ENCODE assay signal across 27 mouse cellular contexts in the genomic region with DNA sequence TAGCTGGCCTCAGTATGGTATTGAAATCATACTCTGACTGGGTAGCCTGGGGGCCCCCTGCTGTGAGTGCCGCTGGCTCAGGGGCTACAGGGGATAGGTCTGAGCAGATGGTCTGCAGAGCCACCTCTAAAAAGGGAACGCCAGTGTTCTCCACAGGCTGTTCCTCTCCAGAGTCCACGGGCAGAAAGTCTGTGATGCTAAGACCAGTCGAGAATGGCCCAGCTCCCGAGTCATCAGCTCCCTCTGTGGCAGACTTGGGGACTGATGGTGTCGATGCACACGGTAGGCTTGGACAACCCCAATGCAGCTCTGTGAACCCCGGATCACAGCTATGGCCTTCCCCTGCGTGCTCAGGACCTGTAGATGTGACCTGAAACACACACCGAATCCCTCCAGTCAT. TPM values are rescaled to one million over a fixed set of nuclear protein-coding genes. Genes with fewer than 3 reads are reported as not detected.
DNase-seq lines count a peak whose midpoint lies in the region; ATAC-seq and TF ChIP-seq lines count a peak whose summit lies in the region.
"Had no signal": no experiment of that assay in that cellular context is flagged by ENCODE, and none has a peak within 500 bp of the region (broad histone marks: within the 10 kb centered on the region; RNA-seq: fewer than 3 reads in every experiment).

No protein-coding gene starts in this region.

- peaks cover 71% of the 10 kb centered on the region for H3K36me3 ChIP-seq in hindbrain, postnatal 0 days (ENCODE audit: insufficient read depth, low read length)
- H3K36me3 ChIP-seq in hindbrain, embryonic 13.5 days: peaks cover 100% of the 10 kb centered on the region

- no peak for TF ChIP-seq CTCF in hindbrain, postnatal 0 days (IDR thresholded peaks at IDR 0.05; ENCODE audit: low read depth)

- H3K4me3 ChIP-seq in hindbrain, postnatal 0 days (ENCODE audit: low read length): no peak overlapping the region
- no peak overlapping the region for H3K4me3 ChIP-seq in hindbrain, embryonic 13.5 days
- H3K4me3 ChIP-seq: erythroblast, embryonic 14.5 days; midbrain, embryonic 10.5 days; midbrain, embryonic 15.5 days; neural tube, embryonic 15.5 days had no signal

- DNase-seq in hindbrain, postnatal 0 days (ENCODE audit: low spot score): no peak
- peak; percentile 71 for DNase-seq in cerebellum, adult 11 months
- peak; percentile 74 for DNase-seq in cerebellum, adult 8-10 months
- DNase-seq in cerebellum, postnatal 25 days: peak; percentile 80 to 83
- DNase-seq in gastrocnemius, postnatal 25 days: no peak
- DNase-seq in ovary, adult 18-20 months (ENCODE audit: low spot score): no peak
- DNase-seq: adrenal gland, postnatal 14 days; forebrain, postnatal 0 days; gastrocnemius, postnatal 36 days; heart, adult 18-20 months; heart, postnatal 36 days; kidney, adult 11 months; kidney, postnatal 14 days; liver; lung, embryonic 14.5 days; lung, postnatal 14 days had no signal

- H3K9ac ChIP-seq in hindbrain, postnatal 0 days (replicated peaks; ENCODE audit: low read length): no peak overlapping the region
- no peak overlapping the region for H3K9ac ChIP-seq in hindbrain, embryonic 13.5 days
- H3K9ac ChIP-seq: forebrain, postnatal 0 days; hindbrain, embryonic 14.5 days; liver, embryonic 14.5 days; lung, embryonic 14.5 days; midbrain, embryonic 15.5 days; neural tube, embryonic 15.5 days had no signal

- no peak overlapping the region for H3K27ac ChIP-seq in hindbrain, postnatal 0 days
- no peak overlapping the region for H3K27ac ChIP-seq in hindbrain, embryonic 13.5 days
- H3K27ac ChIP-seq: hindbrain, embryonic 14.5 days; liver, embryonic 14.5 days; midbrain, embryonic 10.5 days; midbrain, embryonic 15.5 days; neural tube, embryonic 15.5 days had no signal

- no peaks in the 10 kb centered on the region for H3K4me1 ChIP-seq in hindbrain, postnatal 0 days (ENCODE audit: insufficient read depth, low read length)
- no peaks in the 10 kb centered on the region for H3K4me1 ChIP-seq in hindbrain, embryonic 13.5 days (replicated peaks)
- H3K4me1 ChIP-seq: midbrain, embryonic 15.5 days; neural tube, embryonic 15.5 days had no signal

- H3K9me3 ChIP-seq in hindbrain, postnatal 0 days (ENCODE audit: low read length): no peaks in the 10 kb centered on the region
- no peaks in the 10 kb centered on the region for H3K9me3 ChIP-seq in hindbrain, embryonic 13.5 days
- H3K9me3 ChIP-seq: midbrain, embryonic 10.5 days; midbrain, embryonic 15.5 days; neural tube, embryonic 15.5 days had no signal

- no peak overlapping the region for H3K4me2 ChIP-seq in hindbrain, postnatal 0 days (ENCODE audit: low read depth, low read length)
- H3K4me2 ChIP-seq in hindbrain, embryonic 13.5 days: no peak overlapping the region
- H3K4me2 ChIP-seq: heart, embryonic 11.5 days; hindbrain, embryonic 14.5 days; lung, embryonic 14.5 days; midbrain, embryonic 15.5 days; neural tube, embryonic 15.5 days had no signal

- H3K27me3 ChIP-seq in hindbrain, postnatal 0 days (ENCODE audit: insufficient read depth, low read length): no peaks in the 10 kb centered on the region
- H3K27me3 ChIP-seq in hindbrain, embryonic 13.5 days: no peaks in the 10 kb centered on the region
- H3K27me3 ChIP-seq: midbrain, embryonic 15.5 days; neural tube, embryonic 15.5 days; Patski had no signal

- 81% methylated on average over 10 of the region's 10 CpGs for WGBS in hindbrain, postnatal 0 days
- WGBS in hindbrain, embryonic 13.5 days: 89% methylated on average over 10 of the region's 10 CpGs

- ATAC-seq in hindbrain, postnatal 0 days: 0 out of 2 replicates have a peak, but pooled peaks have one; percentile 15
- no peak for ATAC-seq in hindbrain, embryonic 13.5 days (ENCODE audit: low FRiP score)
- ATAC-seq: forebrain, postnatal 0 days; inflammation-experienced regulatory T-cells, adult 6 months; midbrain, embryonic 15.5 days; Patski had no signal

RNA-seq across cellular contexts. Expression of a gene that starts 15.0 kb away (rescaled TPM):
- total RNA-seq in hindbrain, postnatal 0 days (2014; rRNA removed): 50.1 and 54.7 TPM in 2 replicates
- polyA plus RNA-seq in hindbrain, postnatal 0 days (2015; fragmentation: Nextera tagmentation; extraction: Ambion mirVana): 20.4 and 21.9 TPM in 2 replicates
- 19.9 and 20.7 TPM in 2 replicates for polyA plus RNA-seq in hindbrain, embryonic 13.5 days (2015; fragmentation: Nextera tagmentation; extraction: Ambion mirVana)
- total RNA-seq in gastrocnemius, postnatal 25 days (2021): 10 to 100 TPM; 12.2 to 12.7 TPM

RNA-seq across cellular contexts. Expression of a gene that starts 19.0 kb away (rescaled TPM):
- total RNA-seq in hindbrain, postnatal 0 days (2014; rRNA removed): 50.0 and 54.7 TPM in 2 replicates
- 10.6 and 11.5 TPM in 2 replicates for polyA plus RNA-seq in hindbrain, postnatal 0 days (2015; fragmentation: Nextera tagmentation; extraction: Ambion mirVana)
- 17.5 and 18.9 TPM in 2 replicates for polyA plus RNA-seq in hindbrain, embryonic 13.5 days (2015; fragmentation: Nextera tagmentation; extraction: Ambion mirVana)
- total RNA-seq in gastrocnemius, postnatal 25 days (2021): 1 to 10 TPM; 6.5 to 8.4 TPM

RNA-seq across cellular contexts. Expression of a gene that starts 24.6 kb away (rescaled TPM):
- total RNA-seq in hindbrain, postnatal 0 days (2014; rRNA removed): 23.5 and 27.1 TPM in 2 replicates
- 19.0 and 19.8 TPM in 2 replicates for polyA plus RNA-seq in hindbrain, postnatal 0 days (2015; fragmentation: Nextera tagmentation; extraction: Ambion mirVana)
- 24.3 and 24.5 TPM in 2 replicates for polyA plus RNA-seq in hindbrain, embryonic 13.5 days (2015; fragmentation: Nextera tagmentation; extraction: Ambion mirVana)
- total RNA-seq in gastrocnemius, postnatal 25 days (2021): 1 to 10 TPM; 5.3 to 6.5 TPM

RNA-seq across cellular contexts. Expression of a gene that starts 29.0 kb away (rescaled TPM):
- total RNA-seq in hindbrain, postnatal 0 days (2014; rRNA removed): 39.1 and 47.8 TPM in 2 replicates
- 26.1 and 26.2 TPM in 2 replicates for polyA plus RNA-seq in hindbrain, postnatal 0 days (2015; fragmentation: Nextera tagmentation; extraction: Ambion mirVana)
- 38.8 and 39.5 TPM in 2 replicates for polyA plus RNA-seq in hindbrain, embryonic 13.5 days (2015; fragmentation: Nextera tagmentation; extraction: Ambion mirVana)
- total RNA-seq in gastrocnemius, postnatal 25 days (2021): 10 to 100 TPM; 22.7 to 26.2 TPM

RNA-seq across cellular contexts. Expression of a gene that starts 36.6 kb away (rescaled TPM):
- total RNA-seq in hindbrain, postnatal 0 days (2014; rRNA removed): 3.3 and 4.8 TPM in 2 replicates
- 2.6 and 5.1 TPM in 2 replicates for polyA plus RNA-seq in hindbrain, postnatal 0 days (2015; fragmentation: Nextera tagmentation; extraction: Ambion mirVana)
- polyA plus RNA-seq in hindbrain, embryonic 13.5 days (2015; fragmentation: Nextera tagmentation; extraction: Ambion mirVana): 5.9 and 7.1 TPM in 2 replicates
- 100 to 1,000 TPM; 140 to 157 TPM for total RNA-seq in gastrocnemius, postnatal 25 days (2021)
- total RNA-seq: MEL had no signal

Comparison
In these comparisons a context has a peak if more than half of its experiments do, and no peak if none do; other contexts are left out.
1. DNase-seq: peak in cerebellum, adult 11 months (single experiment), cerebellum, adult 8-10 months (single experiment) and cerebellum, postnatal 25 days (2 of 2); none in hindbrain, postnatal 0 days (single experiment), gastrocnemius, postnatal 25 days (single experiment) and ovary, adult 18-20 months (single experiment).